Mouse (Mus musculus) erythroblast, embryonic 14.5 days (primary cell): Measurements from ENCODE around the gene Ostn. TPM values are rescaled to one million over a fixed set of nuclear protein-coding genes. Genes with fewer than 3 reads are reported as not detected.

ENCODE experiments used
- H3K27me3 ChIP-seq: 2 replicates; pipeline ENCODE4 v1.6.1; 2012; ENCODE audit warnings: inconsistent platforms; ENCODE audit not compliant: control insufficient read depth
- H3K36me3 ChIP-seq: 2 replicates; pipeline ENCODE4 v1.6.1; 2012; ENCODE audit warnings: mild to moderate bottlenecking, inconsistent platforms; ENCODE audit not compliant: control insufficient read depth
- H3K4me1 ChIP-seq: 2 replicates; pipeline ENCODE4 v1.6.1; 2012; ENCODE audit warnings: inconsistent platforms; ENCODE audit not compliant: control insufficient read depth
- H3K4me3 ChIP-seq: replicated peaks from 2 replicates; pipeline ENCODE3; 2012; ENCODE audit warnings: moderate library complexity, mild to moderate bottlenecking, inconsistent platforms
- H3K9me3 ChIP-seq: 2 replicates; pipeline ENCODE4 v1.6.1; 2012; ENCODE audit warnings: low read length, inconsistent platforms, mixed read lengths; ENCODE audit not compliant: control insufficient read depth
- GATA1 ChIP-seq: IDR thresholded peaks from 2 replicates; pipeline ENCODE4 v1.6.1; 2012; ENCODE audit warnings: low read length, inconsistent platforms, mixed read lengths
- TAL1 ChIP-seq: IDR thresholded peaks from 3 replicates; pipeline ENCODE4 v1.6.1; 2012; ENCODE audit warnings: low read length, inconsistent platforms, mixed read lengths
- polyA plus RNA-seq: library from polyadenylated mRNA; stranded (reverse); fragments of >175 nt; gene quantifications from 2 replicates; pipeline ENCODE4 v1.2.3, GENCODE M21; 2012

The Ostn gene
- polyA plus RNA-seq, 1 experiment, result not detected

DNA sequence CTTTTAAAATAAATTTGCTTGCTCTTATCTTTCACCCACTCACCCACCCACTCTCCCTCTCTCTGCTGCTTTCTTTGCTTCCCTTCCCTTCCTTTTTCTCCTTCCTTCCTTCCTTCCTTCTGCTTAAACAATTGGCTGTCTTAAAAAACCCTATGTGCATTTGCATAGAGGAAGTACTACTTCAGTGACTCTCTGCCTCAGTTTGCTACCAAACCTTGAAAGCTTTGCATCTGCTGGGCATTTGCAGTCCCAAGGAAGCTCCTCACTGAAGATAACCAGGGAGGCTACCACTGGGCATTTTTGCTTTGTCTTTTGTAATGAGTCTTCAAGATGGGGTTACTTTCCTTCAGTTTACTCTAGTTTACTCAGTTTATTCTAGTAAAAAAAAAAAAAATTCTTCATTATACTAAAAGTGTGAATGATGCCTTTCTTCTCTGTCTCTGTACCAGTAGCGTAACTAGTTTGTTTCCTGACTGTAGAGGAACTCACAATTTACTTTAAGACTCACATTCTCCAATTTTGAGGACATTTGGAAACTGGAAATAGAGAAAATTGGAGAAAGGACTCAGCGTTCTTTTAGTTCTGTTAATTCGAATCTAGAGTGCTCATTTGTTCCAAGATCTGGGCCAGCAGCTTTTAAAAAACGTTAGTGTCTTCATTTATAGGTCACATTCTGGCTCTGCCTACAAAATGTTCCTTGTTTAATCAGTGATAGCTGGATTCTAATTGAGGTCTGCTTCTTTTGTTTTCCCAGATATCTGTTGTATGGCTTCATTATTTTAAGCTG is 88.2 kb downstream of the Ostn start:
- no peaks in the 10 kb centered on the region for H3K4me1 ChIP-seq
- no peaks in the 10 kb centered on the region for H3K9me3 ChIP-seq
- H3K36me3 ChIP-seq, result no peaks in the 10 kb centered on the region
- no peak overlapping the region for H3K4me3 ChIP-seq
- H3K27me3 ChIP-seq, result no peaks in the 10 kb centered on the region
- no peak for TF ChIP-seq GATA1
- TF ChIP-seq TAL1, result no peak

GRCm38 (mm10) chr16:27396951-27397350 is 89.7 kb downstream of the Ostn start:
- no peaks in the 10 kb centered on the region for H3K9me3 ChIP-seq
- TF ChIP-seq GATA1, result no peak
- no peak for TF ChIP-seq TAL1

GRCm38 (mm10) chr16:27399026-27399718 is 91.9 kb downstream of the Ostn start:
- Histone ChIP-seq H3K9me3 (no peaks in the 10 kb centered on the region), H3K27me3 (no peaks in the 10 kb centered on the region), H3K4me3 (no peak overlapping the region), H3K36me3 (no peaks in the 10 kb centered on the region), H3K4me1 (no peaks in the 10 kb centered on the region)
- TF ChIP-seq GATA1, result no peak
- TF ChIP-seq TAL1, result no peak

More at GRCm38 (mm10) chr16:27396951-27397350, 89.7 kb downstream of the Ostn start:
- H3K4me1 ChIP-seq, result no peaks in the 10 kb centered on the region
- no peaks in the 10 kb centered on the region for H3K36me3 ChIP-seq
- H3K27me3 ChIP-seq, result no peaks in the 10 kb centered on the region
- no peak overlapping the region for H3K4me3 ChIP-seq

- H3K36me3 ChIP-seq, result no peaks in the 10 kb centered on the region
- H3K4me3 ChIP-seq, result no peak overlapping the region
- no peaks in the 10 kb centered on the region for H3K27me3 ChIP-seq
- H3K4me1 ChIP-seq, result no peaks in the 10 kb centered on the region
- no peaks in the 10 kb centered on the region for H3K9me3 ChIP-seq
- TF ChIP-seq TAL1 (no peak), GATA1 (no peak)
Measured at GRCm38 (mm10) chr16:27399719-27400253, 92.5 kb downstream of the Ostn start.

Other genes with a start within 250 kb of the Ostn start
- gene Uts2b, start 62.8 kb downstream of the Ostn start, polyA plus RNA-seq, result not detected in 2 replicates
- 0.24 and 0.36 TPM in 2 replicates for gene Ccdc50, start 81.4 kb downstream of the Ostn start, polyA plus RNA-seq